Mouse (Mus musculus): Measurements from ENCODE around the gene Rnf11. TPM values are rescaled to one million over a fixed set of nuclear protein-coding genes. Genes with fewer than 3 reads are reported as not detected.

The Rnf11 gene
- polyA plus RNA-seq, 1 experiment from 2014 or later, result 49.1 TPM

GRCm38 (mm10) chr4:109442126-109442525 lies 42.4 kb downstream of the Rnf11 start:
- H3K27me3 ChIP-seq, result no peaks in the 10 kb centered on the region
- no peaks in the 10 kb centered on the region for H3K9me3 ChIP-seq
- WGBS, result 93% methylated on average over 7 of the region's 7 CpGs
- no peak overlapping the region for H3K4me3 ChIP-seq (replicated peaks)
- H3K9ac ChIP-seq, result no peak overlapping the region
- no peaks in the 10 kb centered on the region for H3K36me3 ChIP-seq (replicated peaks)
- H3K4me1 ChIP-seq, result peaks cover 9% of the 10 kb centered on the region
- H3K4me2 ChIP-seq, result no peak overlapping the region
- H3K27ac ChIP-seq, result no peak overlapping the region
- ATAC-seq (ENCODE audit: low FRiP score), result no peak

- Histone ChIP-seq H3K27ac (no peak overlapping the region), H3K4me3 (replicated peaks) (no peak overlapping the region), H3K9ac (no peak overlapping the region), H3K4me1 (peaks cover 9% of the 10 kb centered on the region), H3K4me2 (no peak overlapping the region), H3K27me3 (no peaks in the 10 kb centered on the region), H3K9me3 (no peaks in the 10 kb centered on the region), H3K36me3 (replicated peaks) (no peaks in the 10 kb centered on the region)
- WGBS, result 92% methylated on average over 3 of the region's 3 CpGs
- ATAC-seq (ENCODE audit: low FRiP score), result no peak
These were observed 43.5 kb downstream of the Rnf11 start for GRCm38 (mm10) chr4:109441000-109441399.

- H3K4me3 ChIP-seq (replicated peaks), result no peak overlapping the region
- ATAC-seq (ENCODE audit: low FRiP score), result no peak
- no peak overlapping the region for H3K27ac ChIP-seq
- peaks cover 5% of the 10 kb centered on the region for H3K4me1 ChIP-seq
- H3K4me2 ChIP-seq, result no peak overlapping the region
- H3K9ac ChIP-seq, result no peak overlapping the region
- H3K27me3 ChIP-seq, result no peaks in the 10 kb centered on the region
- H3K9me3 ChIP-seq, result no peaks in the 10 kb centered on the region
- WGBS, result 88% methylated on average over 5 of the region's 5 CpGs
- no peaks in the 10 kb centered on the region for H3K36me3 ChIP-seq (replicated peaks)
These were observed 44.1 kb downstream of the Rnf11 start for GRCm38 (mm10) chr4:109440381-109440780.

GRCm38 (mm10) chr4:109439825-109440248 lies 44.7 kb downstream of the Rnf11 start:
- no peak overlapping the region for H3K27ac ChIP-seq
- ATAC-seq (ENCODE audit: low FRiP score), result no peak
- 74% methylated on average over 3 of the region's 3 CpGs for WGBS
- H3K9ac ChIP-seq, result no peak overlapping the region
- no peaks in the 10 kb centered on the region for H3K36me3 ChIP-seq (replicated peaks)
- H3K4me1 ChIP-seq, result no peaks in the 10 kb centered on the region; the same call in 1 of the 2 replicates
- no peak overlapping the region for H3K4me3 ChIP-seq (replicated peaks)
- H3K27me3 ChIP-seq, result no peaks in the 10 kb centered on the region
- H3K4me2 ChIP-seq, result no peak overlapping the region
- no peaks in the 10 kb centered on the region for H3K9me3 ChIP-seq

GRCm38 (mm10) chr4:109439101-109439500 lies 45.4 kb downstream of the Rnf11 start:
- no peak overlapping the region for H3K9ac ChIP-seq
- ATAC-seq (ENCODE audit: low FRiP score), result no peak
- no peak overlapping the region for H3K4me2 ChIP-seq
- H3K36me3 ChIP-seq (replicated peaks), result no peaks in the 10 kb centered on the region
- H3K9me3 ChIP-seq, result no peaks in the 10 kb centered on the region
- 83% methylated on average over 8 of the region's 8 CpGs for WGBS
- no peak overlapping the region for H3K4me3 ChIP-seq (replicated peaks)
- H3K4me1 ChIP-seq, result no peaks in the 10 kb centered on the region
- no peak overlapping the region for H3K27ac ChIP-seq
- no peaks in the 10 kb centered on the region for H3K27me3 ChIP-seq

GRCm38 (mm10) chr4:109437913-109438878 lies 46.3 kb downstream of the Rnf11 start:
- Histone ChIP-seq H3K27me3 (no peaks in the 10 kb centered on the region), H3K4me3 (replicated peaks) (no peak overlapping the region), H3K4me1 (no peaks in the 10 kb centered on the region), H3K4me2 (no peak overlapping the region), H3K9me3 (no peaks in the 10 kb centered on the region), H3K27ac (no peak overlapping the region), H3K36me3 (replicated peaks) (no peaks in the 10 kb centered on the region), H3K9ac (no peak overlapping the region)
- peak; percentile 81 for ATAC-seq (ENCODE audit: low FRiP score)
- WGBS, result 56% methylated on average over 9 of the region's 9 CpGs

- H3K9me3 ChIP-seq, result no peaks in the 10 kb centered on the region
- no peak for ATAC-seq (ENCODE audit: low FRiP score)
- H3K4me3 ChIP-seq (replicated peaks), result no peak overlapping the region
- no peaks in the 10 kb centered on the region for H3K36me3 ChIP-seq (replicated peaks)
- H3K4me2 ChIP-seq, result no peak overlapping the region
- WGBS, result 95% methylated on average over 1 of the region's 1 CpGs
- peaks cover 12% of the 10 kb centered on the region; the same call in 1 of the 2 replicates for H3K4me1 ChIP-seq
- no peak overlapping the region for H3K27ac ChIP-seq
- no peaks in the 10 kb centered on the region for H3K27me3 ChIP-seq
- H3K9ac ChIP-seq, result no peak overlapping the region
These were observed 50.3 kb downstream of the Rnf11 start for GRCm38 (mm10) chr4:109434256-109434655.

- WGBS, result 87% methylated on average over 6 of the region's 6 CpGs
- no peak overlapping the region for H3K4me2 ChIP-seq
- H3K9me3 ChIP-seq, result no peaks in the 10 kb centered on the region
- ATAC-seq (ENCODE audit: low FRiP score), result no peak
- no peak overlapping the region for H3K27ac ChIP-seq
- peaks cover 12% of the 10 kb centered on the region; the same call in 1 of the 2 replicates for H3K4me1 ChIP-seq
- H3K36me3 ChIP-seq (replicated peaks), result no peaks in the 10 kb centered on the region
- no peak overlapping the region for H3K4me3 ChIP-seq (replicated peaks)
- H3K27me3 ChIP-seq, result no peaks in the 10 kb centered on the region
- no peak overlapping the region for H3K9ac ChIP-seq
These were observed 50.9 kb downstream of the Rnf11 start for GRCm38 (mm10) chr4:109433641-109434040.

GRCm38 (mm10) chr4:109432668-109433375 lies 51.7 kb downstream of the Rnf11 start:
- Histone ChIP-seq H3K4me3 (replicated peaks) (no peak overlapping the region), H3K9ac (no peak overlapping the region), H3K27ac (no peak overlapping the region), H3K4me1 (peaks cover 12% of the 10 kb centered on the region; the same call in 1 of the 2 replicates), H3K27me3 (no peaks in the 10 kb centered on the region), H3K4me2 (no peak overlapping the region), H3K9me3 (no peaks in the 10 kb centered on the region), H3K36me3 (replicated peaks) (no peaks in the 10 kb centered on the region)
- ATAC-seq (ENCODE audit: low FRiP score), result peak; percentile 18; the same call in 1 of the 2 replicates
- 80% methylated on average over 16 of the region's 16 CpGs for WGBS

- Histone ChIP-seq H3K27ac (no peak overlapping the region), H3K9me3 (no peaks in the 10 kb centered on the region), H3K36me3 (replicated peaks) (no peaks in the 10 kb centered on the region), H3K9ac (no peak overlapping the region), H3K4me3 (replicated peaks) (no peak overlapping the region), H3K4me2 (no peak overlapping the region), H3K4me1 (peaks cover 12% of the 10 kb centered on the region; the same call in 1 of the 2 replicates), H3K27me3 (no peaks in the 10 kb centered on the region)
- WGBS, result 56% methylated on average over 13 of the region's 13 CpGs
- ATAC-seq (ENCODE audit: low FRiP score), result no peak
These were observed 53.7 kb downstream of the Rnf11 start for GRCm38 (mm10) chr4:109430854-109431253.

- peaks cover 12% of the 10 kb centered on the region; the same call in 1 of the 2 replicates for H3K4me1 ChIP-seq
- 94% methylated on average over 7 of the region's 7 CpGs for WGBS
- no peak overlapping the region for H3K9ac ChIP-seq
- H3K4me2 ChIP-seq, result no peak overlapping the region
- H3K27ac ChIP-seq, result no peak overlapping the region
- no peak overlapping the region for H3K4me3 ChIP-seq (replicated peaks)
- no peak for ATAC-seq (ENCODE audit: low FRiP score)
- no peaks in the 10 kb centered on the region for H3K9me3 ChIP-seq
- no peaks in the 10 kb centered on the region for H3K27me3 ChIP-seq
- H3K36me3 ChIP-seq (replicated peaks), result no peaks in the 10 kb centered on the region
These were observed 54.3 kb downstream of the Rnf11 start for GRCm38 (mm10) chr4:109430250-109430649.

GRCm38 (mm10) chr4:109427058-109427457 lies 57.5 kb downstream of the Rnf11 start:
- no peak for ATAC-seq (ENCODE audit: low FRiP score)
- no peak overlapping the region for H3K4me2 ChIP-seq
- no peak overlapping the region for H3K9ac ChIP-seq
- no peak overlapping the region for H3K27ac ChIP-seq
- H3K36me3 ChIP-seq (replicated peaks), result no peaks in the 10 kb centered on the region
- peaks cover 2% of the 10 kb centered on the region; the same call in 1 of the 2 replicates for H3K4me1 ChIP-seq
- H3K27me3 ChIP-seq, result no peaks in the 10 kb centered on the region
- H3K4me3 ChIP-seq (replicated peaks), result no peak overlapping the region
- 86% methylated on average over 1 of the region's 1 CpGs for whole genome bisulfite sequencing
- no peaks in the 10 kb centered on the region for H3K9me3 ChIP-seq
